Mouse (Mus musculus): Measurements from ENCODE around the gene Siglech.
"Not testable (repeated sequence)": the region's sequence is repeated elsewhere in the genome, so short reads cannot be mapped to it uniquely, and the experiment has no call there.

Siglech gene

DNA sequence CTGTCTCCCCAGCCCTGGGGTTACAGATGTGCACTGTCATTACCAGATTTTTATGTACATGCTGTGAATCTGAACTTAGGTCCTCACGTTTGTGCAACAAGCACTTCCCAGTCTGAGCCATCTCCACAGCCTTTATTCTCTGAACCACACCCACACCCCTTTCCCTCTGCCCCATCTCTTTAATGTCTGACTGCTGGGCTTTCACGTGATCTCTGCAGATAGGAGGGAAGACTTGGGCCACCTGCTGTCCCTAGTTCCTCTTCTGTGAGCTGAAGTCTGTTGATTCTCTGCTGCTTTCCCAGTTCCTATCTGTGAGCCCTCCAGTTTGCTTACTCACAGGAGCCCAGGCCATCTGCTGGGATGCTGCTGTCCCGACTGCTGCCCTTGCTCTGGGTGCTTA is at the start of gene Siglech:
Siglech (plus strand) TSS at position 253 of the 400 bp plus-strand sequence.
- DNase-seq = no peak

DNA sequence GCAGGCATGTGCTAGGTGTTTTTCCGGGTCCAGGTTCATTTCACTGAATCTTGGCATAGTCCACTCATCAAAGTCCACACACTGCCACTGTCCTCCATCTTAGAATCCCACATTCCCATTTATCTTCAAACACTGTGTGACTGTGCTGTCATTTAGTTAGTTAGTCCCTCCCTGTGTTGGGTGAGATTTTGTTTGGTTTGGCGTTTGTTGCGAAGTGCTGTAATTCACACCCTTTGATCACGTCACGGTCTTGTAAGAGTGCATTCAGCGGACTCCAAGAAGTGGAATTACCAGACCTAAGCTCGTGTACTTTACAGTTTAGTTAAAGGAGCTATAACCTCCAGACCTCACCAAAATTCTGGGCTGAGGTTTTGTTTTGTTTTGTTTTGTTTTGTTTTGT is 45.3 kb upstream of the Siglech start:
- DNase-seq = no peak

DNA sequence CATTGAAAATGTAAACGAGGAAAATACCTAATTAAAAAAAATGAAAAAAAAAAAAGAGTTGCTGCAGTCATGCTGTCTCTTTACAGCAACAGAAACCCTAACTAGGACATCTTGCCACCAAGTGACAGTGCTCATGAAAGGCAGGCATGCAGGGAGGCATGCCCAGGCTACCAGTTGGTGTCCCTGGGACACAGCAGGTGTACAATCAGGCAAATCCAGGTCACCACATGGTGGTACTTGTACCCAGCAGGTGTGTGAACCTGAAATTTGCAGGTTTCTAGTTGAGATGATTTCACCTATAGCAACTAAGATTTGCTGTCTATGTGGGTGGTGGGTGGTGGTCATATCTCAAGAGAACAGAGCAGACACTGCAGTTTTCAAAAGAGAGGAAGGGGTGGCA is 39.1 kb upstream of the Siglech start:
- DNase-seq = no peak

DNA sequence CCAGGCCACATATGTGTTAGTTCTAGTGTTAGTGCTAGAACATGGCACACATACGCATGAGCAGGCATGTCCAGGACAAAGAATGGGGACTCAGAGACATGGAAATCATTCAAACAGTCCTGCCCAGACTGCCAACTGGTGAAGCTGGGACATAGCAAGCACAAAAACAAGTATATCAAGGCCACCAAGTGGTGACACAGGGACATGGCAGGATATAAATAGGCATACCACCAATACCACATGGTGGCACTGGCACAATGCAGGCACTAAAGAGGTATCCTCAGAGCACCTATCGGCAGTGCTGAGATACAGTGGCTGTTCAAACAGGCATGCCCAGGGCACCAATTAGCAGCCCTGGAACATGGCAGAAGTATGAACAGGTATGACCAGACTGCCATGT is 33.5 kb upstream of the Siglech start:
- DNase-seq = no peak

- peak; percentile 3 for DNase-seq
Observed at GRCm38 (mm10) chr7:55737125-55737912, 30.7 kb upstream of the Siglech start.

GRCm38 (mm10) chr7:55743614-55744267 is 24.2 kb upstream of the Siglech start:
- no peak for DNase-seq

- no peak for DNase-seq
Observed at GRCm38 (mm10) chr7:55744566-55745220, 23.3 kb upstream of the Siglech start.

DNA sequence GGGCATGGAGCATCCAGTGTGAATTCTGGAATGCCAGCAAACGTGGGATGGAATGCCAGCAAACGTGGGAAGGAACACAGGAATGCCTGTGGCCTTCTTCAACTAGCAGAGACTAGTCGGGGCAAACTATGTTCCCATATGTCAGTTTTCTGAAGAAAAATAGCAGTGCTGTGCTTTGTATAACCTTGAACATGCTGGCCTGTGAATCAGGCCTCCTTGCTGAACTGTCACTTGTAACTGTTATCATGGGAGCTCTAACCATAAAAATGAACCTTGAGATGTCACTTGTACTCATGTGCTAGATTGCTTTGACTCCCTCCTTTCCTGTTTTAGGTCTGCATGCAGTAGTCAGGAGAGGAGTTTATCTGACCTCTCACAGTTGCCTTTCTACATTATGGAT is 17.1 kb upstream of the Siglech start:
- no peak for DNase-seq

DNA sequence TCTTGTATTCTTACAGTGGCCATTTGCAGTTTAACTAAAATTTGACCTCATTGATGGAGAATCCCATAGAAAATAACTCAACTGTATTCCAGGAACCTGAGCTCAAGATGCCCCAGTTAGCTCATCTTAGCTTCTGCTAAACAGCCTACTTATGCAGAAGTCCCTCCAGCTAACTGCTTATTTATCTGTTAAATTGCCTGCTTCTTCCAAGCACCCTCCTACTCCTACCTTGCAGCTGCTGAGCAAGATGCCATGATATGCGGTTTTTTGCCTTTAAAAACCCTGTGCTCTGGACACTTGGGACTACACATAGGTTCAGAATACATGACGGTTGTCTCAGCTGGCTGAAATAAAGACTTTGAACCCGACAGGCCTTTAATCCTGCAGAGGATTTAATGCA is 8.6 kb upstream of the Siglech start:
- no peak for DNase-seq

DNA sequence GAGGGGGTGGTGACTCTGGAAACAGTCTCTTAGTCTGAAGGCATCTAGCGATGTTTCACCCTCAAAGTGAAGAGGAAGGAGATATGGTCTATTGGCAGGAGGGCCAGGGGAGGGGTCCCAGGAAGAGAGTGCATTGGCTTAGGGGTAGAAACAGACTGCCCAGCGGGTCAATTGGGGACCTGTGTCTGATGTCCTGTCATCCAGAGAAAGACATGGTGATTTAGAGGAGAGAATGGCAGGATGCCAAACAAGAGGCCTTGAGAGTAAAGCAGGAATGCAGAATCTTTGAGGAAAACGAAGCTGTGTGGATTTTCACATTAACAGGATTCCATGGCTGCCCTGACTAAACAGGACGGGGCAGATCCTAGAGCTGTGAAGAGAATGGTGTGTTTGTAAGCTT is 12.0 kb downstream of the Siglech start:
- no peak for DNase-seq

- no peak for DNase-seq
Observed at GRCm38 (mm10) chr7:55782493-55782892, 14.5 kb downstream of the Siglech start.

DNA sequence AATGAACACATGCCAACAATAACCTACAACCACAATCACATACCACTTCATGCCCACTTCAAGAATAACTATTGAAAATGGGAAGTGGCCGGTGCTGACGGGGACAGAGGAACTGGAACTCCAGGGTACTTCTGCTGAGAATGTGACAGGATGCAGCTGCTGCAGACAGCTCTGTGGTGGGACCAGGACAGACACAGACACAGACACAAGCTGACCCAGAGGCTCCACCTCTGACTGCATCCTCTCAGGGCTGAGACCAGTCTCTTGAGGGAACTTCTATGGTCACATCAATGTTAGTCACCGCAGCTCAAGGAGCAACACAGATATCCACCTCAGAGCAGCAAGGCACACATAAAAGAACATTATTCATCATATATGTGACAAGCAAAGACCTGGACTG is 16.6 kb downstream of the Siglech start:
- DNase-seq = peak; percentile 11

DNA sequence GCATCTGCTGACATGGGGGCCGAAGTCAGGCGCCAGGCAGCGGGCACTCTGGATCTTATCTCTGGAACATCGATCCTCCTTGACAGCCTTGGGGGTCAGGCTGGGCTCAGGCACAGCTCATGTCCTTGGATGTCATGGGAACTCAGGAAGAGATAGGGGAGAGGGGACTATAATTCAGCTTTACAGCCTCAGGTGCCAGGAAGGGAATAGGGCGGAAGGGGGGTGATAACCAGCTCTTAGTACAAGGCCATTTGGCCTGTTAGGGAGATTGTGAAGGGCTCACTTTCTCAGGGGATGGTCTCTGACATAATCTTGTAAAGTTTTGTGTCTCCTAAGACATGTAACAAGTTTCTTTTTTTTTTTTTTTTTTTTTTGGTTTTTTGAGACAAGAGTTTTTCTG is 22.6 kb downstream of the Siglech start:
- not testable (repeated sequence) for DNase-seq

DNA sequence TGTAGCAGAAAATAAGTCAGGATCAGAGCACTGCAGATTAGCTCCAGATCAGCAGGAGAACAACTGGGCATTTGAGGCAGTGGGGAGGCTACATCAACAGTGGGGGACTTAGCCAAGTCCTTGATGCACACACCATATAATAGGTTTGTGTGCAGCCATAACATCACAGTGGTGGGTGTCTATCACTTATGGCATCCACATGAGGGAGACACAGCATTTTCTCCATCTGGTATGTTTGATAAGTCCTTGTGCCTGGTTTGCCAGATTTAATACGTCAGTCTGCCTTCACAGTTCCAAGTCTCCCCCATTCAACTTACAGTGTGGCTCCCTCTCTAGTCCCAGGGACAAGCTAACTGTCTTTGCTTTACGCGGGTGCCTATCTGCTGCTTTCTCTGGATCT is 24.3 kb downstream of the Siglech start:
- no peak for DNase-seq

GRCm38 (mm10) chr7:55793236-55793951 is 25.4 kb downstream of the Siglech start:
- DNase-seq = no peak

- peak; percentile 98 for DNase-seq
Observed at GRCm38 (mm10) chr7:55793952-55794603, 26.1 kb downstream of the Siglech start, which contains the start of gene Tubgcp5. Tubgcp5 (plus strand) TSS chr7:55794154.

- DNase-seq = no peak
Observed at GRCm38 (mm10) chr7:55799981-55800380, 32.0 kb downstream of the Siglech start.

DNA sequence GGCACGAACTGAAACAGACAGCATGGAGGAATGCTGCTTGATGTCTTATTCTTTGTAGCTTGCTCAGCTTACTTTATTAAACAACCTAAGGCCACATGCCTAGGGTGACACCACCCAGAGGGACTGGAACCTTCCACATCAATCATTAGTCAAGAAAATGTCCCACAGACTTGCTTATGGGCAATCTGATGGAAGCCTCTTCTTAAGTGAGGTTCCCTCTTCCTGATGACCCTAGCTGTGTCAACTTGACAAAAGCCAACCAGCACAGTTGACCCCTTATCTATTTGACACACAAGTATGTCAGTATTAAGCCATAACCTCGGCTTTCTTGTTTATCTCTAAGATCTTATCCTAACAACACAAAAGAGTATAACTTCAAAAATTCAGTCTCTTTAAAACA is 42.0 kb downstream of the Siglech start:
- DNase-seq = no peak

DNA sequence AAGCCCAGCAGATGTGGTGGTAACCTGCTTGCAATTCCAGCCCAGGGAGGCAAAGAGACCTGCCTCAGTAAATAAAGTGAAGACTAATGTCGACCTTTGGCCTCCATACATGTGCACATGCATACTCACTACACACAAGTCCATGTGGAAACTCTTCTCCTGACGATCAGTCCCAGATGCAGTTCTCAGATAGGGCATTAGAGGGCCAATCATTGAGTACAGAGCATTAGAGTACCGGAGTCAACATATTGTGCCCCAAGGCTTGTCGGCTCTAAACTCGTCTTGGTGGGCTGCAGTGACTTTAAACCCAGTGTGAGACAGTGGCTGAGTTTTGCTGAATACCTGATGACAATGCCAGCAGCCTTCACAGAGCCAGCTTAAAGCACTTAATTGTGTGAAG is 56.5 kb downstream of the Siglech start:
- no peak for DNase-seq

GRCm38 (mm10) chr7:55827551-55827950 is 59.6 kb downstream of the Siglech start:
- DNase-seq = no peak
